Mouse (Mus musculus) kidney, adult 9 months (tissue): ENCODE data around the gene Sfmbt2.

Experiments
- DNase-seq: peaks from one replicate; pipeline ENCODE4 v3.0.0; 2022

Sfmbt2 gene

DNA sequence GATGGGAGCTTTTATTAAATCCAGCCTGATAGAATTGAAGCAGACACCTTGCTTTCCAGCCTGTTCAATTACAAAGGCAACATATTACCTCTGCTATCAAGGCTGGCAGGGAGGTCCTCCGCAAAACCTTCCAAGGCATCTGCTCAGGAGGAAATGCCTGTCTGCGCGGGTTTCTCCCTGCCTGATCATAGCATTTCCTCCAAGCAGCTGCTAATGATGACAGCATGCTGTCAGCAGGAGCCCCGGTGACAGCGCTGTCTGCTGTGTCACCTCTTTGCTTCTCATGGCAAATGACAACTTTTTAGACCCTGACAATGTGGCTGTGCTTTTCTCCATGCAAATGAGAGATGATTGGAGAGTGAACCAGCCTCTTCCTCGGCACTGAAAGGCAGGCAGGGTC lies 199.1 kb downstream of the Sfmbt2 start:
- no peak for DNase-seq

DNA sequence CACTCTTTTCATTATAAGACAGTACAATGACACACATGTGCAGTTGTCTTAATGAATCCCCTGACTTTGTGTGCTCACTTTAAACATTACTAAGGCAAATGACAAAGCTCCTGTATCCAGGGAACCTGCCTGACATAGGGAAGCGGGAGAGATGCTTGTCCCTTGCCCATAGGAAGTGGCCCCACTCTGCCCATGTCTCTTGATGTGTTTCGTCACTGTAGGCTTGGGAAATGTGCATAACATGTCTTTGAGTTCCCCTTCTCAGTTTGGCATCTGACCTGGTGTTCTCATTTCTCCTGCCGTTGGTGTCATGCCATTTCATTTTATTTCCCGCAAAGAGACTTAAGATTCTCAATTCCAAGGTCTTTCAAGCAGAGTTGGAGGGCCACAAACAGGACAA lies 202.0 kb downstream of the Sfmbt2 start:
- no peak for DNase-seq

DNA sequence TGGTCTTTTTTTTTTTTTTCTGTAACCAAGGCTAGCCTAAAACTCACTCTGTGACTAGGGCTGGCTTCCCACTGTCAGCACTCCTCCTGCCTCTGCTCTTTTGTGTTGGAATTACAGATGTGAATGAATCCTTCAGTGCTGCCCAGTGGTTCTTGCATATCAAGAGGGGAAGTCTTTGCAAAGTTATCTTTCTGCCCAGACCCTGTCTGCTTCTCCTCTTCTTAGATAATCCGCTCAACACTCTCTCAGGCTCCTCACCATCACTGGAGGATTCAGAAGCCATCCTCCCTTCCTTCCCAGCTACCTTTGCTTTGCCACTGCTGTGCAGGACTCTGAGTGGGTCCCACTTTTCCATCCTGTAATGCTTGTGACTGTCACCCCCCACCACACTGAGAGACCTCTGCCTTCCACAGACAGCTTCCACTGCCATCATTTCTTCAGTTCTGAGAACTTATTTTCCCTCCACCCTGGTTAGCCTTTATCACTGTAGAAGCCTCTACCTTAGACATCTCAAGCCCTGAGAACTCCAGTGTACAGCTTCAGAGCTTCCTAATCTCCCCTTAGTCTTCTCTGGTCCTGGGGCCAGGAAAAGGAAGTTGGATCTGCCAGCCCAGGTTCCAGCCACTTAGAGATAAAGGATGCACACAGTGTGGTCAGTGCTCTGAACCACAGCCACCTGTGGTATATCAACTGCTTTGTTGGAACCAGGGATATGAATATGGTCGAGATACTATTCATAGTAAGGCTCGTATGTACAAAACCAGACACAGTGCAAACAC lies 205.8 kb downstream of the Sfmbt2 start:
- no peak for DNase-seq

DNA sequence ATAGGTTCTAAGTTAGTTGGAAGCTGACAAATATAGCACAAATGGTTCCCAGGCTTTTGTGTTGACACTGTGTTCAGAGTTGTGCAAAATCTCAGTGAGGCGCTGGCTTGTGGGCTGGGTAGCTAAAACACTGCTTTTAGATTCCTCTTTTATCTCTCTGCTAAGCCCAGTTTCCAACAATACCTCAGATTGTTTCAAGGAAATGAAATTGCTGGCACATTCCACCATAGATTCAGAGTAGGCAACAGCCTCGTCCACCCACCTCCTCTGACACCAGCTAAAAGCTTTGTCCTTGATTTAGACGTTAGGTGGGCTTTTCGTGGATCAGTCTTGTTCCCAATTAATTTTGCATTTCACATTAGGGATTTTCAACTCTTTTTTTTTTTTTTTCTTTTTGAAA lies 212.4 kb downstream of the Sfmbt2 start:
- DNase-seq = no peak

DNA sequence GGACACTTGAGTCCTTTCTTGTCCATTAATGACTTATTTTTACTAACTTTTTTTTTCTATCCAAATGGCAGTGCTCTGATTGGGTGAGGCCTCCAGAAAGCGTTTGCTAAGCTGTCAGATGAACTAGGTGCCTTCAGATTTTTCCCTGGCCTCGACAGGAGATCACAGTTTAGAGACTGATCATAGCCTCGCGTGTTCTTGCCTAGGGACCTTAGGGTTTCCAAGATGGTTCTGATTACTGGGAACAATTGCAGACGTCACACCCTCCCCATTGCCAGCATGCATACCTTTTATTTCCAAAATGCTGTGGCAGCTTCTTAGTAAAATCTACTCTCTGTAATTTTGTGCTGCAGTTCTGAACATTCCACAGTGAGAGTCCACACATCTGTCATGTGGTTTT lies 212.8 kb downstream of the Sfmbt2 start:
- no peak for DNase-seq

DNA sequence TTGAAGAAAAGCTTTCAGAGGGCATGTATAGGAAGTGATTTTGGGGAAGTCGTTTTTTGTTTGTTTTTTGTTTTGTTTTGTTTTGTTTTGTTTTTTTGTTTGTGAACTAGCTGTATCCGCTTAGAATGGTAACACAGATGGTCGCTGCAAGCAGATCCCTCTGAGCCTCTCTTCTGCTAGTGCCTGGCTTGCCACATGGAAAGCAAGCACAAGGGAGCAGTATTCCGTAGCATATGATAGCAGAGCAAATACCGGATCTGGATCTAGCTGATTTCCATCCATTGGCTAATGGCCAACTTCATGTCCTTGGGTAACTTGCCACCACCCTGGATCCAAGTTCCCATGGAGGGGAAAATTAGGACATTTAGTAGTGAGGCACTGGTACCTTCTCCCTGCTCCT lies 221.0 kb downstream of the Sfmbt2 start:
- DNase-seq = no peak

DNA sequence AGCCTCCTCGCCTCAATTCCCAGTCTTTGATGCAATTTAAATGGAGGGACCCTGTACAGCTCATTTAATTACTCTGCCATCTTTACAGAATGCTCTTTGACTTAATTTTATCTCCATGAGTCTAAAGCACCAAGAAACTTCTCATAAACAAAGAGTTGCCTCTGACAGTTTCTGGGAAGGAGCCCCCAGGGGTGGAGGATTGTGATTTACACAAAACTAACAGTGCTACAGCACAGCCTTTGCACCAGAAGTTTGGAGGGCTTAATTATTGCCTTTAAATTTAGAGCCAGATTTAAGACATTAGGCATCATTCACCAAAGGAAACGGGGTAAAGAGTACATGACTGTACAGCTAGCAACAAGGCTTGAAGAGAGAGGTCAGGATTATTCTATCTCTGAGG lies 245.2 kb downstream of the Sfmbt2 start:
- no peak for DNase-seq
